Comparison of ENCODE assay signal across 14 mouse cellular contexts in genomic region chr15:84209517-84210412, GRCm38 (mm10). TPM values are rescaled to one million over a fixed set of nuclear protein-coding genes. Genes with fewer than 3 reads are reported as not detected.
DNase-seq lines count a peak whose midpoint lies in the region; ATAC-seq and TF ChIP-seq lines count a peak whose summit lies in the region.
"Had no signal": no experiment of that assay in that cellular context is flagged by ENCODE, and none has a peak within 500 bp of the region (broad histone marks: within the 10 kb centered on the region; RNA-seq: fewer than 3 reads in every experiment).

No protein-coding gene starts in this region.

- no peaks in the 10 kb centered on the region for H3K9me3 ChIP-seq in heart, embryonic 11.5 days (replicated peaks; ENCODE audit: control insufficient read depth, low read length)
- H3K9me3 ChIP-seq in MEL (replicated peaks; ENCODE audit: insufficient read depth, low read length) = no peaks in the 10 kb centered on the region
- no peaks in the 10 kb centered on the region for H3K9me3 ChIP-seq in liver, embryonic 15.5 days (replicated peaks)
- H3K9me3 ChIP-seq: limb, embryonic 15.5 days had no signal

- WGBS in heart, embryonic 11.5 days (ENCODE audit: insufficient replicate concordance) = 59% methylated on average over 11 of the region's 11 CpGs
- WGBS in liver, embryonic 15.5 days (ENCODE audit: insufficient replicate concordance) = 22% methylated on average over 11 of the region's 11 CpGs

- no peak for TF ChIP-seq RAD21 in MEL (IDR thresholded peaks at IDR 0.05; ENCODE audit: low read depth, low read length)

- TF ChIP-seq CTCF in MEL (IDR thresholded peaks at IDR 0.05 in 2 of 3, conservative IDR thresholded peaks at IDR 0.05 in 1 of 3; ENCODE audit: control insufficient read depth in 1 of 3, insufficient read depth in 1 of 3, low read depth in 2 of 3, low read length in 3 of 3, poor library complexity in 1 of 3, severe bottlenecking in 1 of 3) = no peak

- H3K36me3 ChIP-seq in heart, embryonic 11.5 days (ENCODE audit: control insufficient read depth, insufficient read depth, low read length) = peaks cover 32% of the 10 kb centered on the region
- H3K36me3 ChIP-seq in MEL (ENCODE audit: control insufficient read depth in 1 of 2, insufficient read depth in 2 of 2, low read length in 2 of 2) = peaks cover 2 to 32% of the 10 kb centered on the region in 2 experiments
- H3K36me3 ChIP-seq in liver, embryonic 15.5 days (replicated peaks) = peaks cover 74% of the 10 kb centered on the region

- peaks cover 20% of the 10 kb centered on the region for H3K4me1 ChIP-seq in heart, embryonic 11.5 days (ENCODE audit: control insufficient read depth, insufficient read depth, low read length)
- H3K4me1 ChIP-seq in MEL (ENCODE audit: control insufficient read depth in 1 of 2, insufficient read depth in 2 of 2, low read length in 2 of 2) = peaks cover 10 to 36% of the 10 kb centered on the region in 2 experiments
- peaks cover 55% of the 10 kb centered on the region for H3K4me1 ChIP-seq in liver, embryonic 15.5 days (replicated peaks)

- TF ChIP-seq POLR2A in MEL (IDR thresholded peaks at IDR 0.05; ENCODE audit: control insufficient read depth in 1 of 2, insufficient read depth in 1 of 2, low read depth in 1 of 2, low read length in 2 of 2, poor library complexity in 1 of 2) = peak in 1 of 2 experiments; percentile 13; a peak in 1 of 4 replicates

- H3K4me2 ChIP-seq in heart, embryonic 11.5 days = peak overlapping the region; percentile 16; the same call in 1 of the 2 replicates
- H3K4me2 ChIP-seq in liver, embryonic 15.5 days = peak overlapping the region; percentile 68
- H3K4me2 ChIP-seq: limb, embryonic 15.5 days had no signal

- no peak for DNase-seq in heart, postnatal 4 days
- DNase-seq in MEL (ENCODE audit: low read depth, low spot score) = peak; percentile 87
- DNase-seq in thymus, postnatal 0 days (ENCODE audit: low spot score) = no peak
- DNase-seq in right cerebral cortex, postnatal 4 days = no peak
- no peak for DNase-seq in left cerebral cortex, adult 11 months (ENCODE audit: low spot score)
- DNase-seq: adrenal gland, postnatal 10 days; embryo, embryonic 11 days; gastrocnemius, postnatal 14 days had no signal

- H3K4me3 ChIP-seq in heart, embryonic 11.5 days (ENCODE audit: low read depth, low read length) = no peak overlapping the region
- no peak overlapping the region for H3K4me3 ChIP-seq in MEL (ENCODE audit: control insufficient read depth in 1 of 2, insufficient read depth in 1 of 2, low read depth in 2 of 2, low read length in 2 of 2)
- H3K4me3 ChIP-seq in liver, embryonic 15.5 days (replicated peaks) = peak overlapping the region; percentile 26
- H3K4me3 ChIP-seq: limb, embryonic 15.5 days had no signal

- TF ChIP-seq EP300 in MEL (IDR thresholded peaks at IDR 0.05; ENCODE audit: low read depth in 1 of 2, low read length in 2 of 2) = peak; percentile 91

- H3K27me3 ChIP-seq in heart, embryonic 11.5 days (ENCODE audit: control insufficient read depth, insufficient read depth, low read length) = no peaks in the 10 kb centered on the region
- no peaks in the 10 kb centered on the region for H3K27me3 ChIP-seq in MEL (ENCODE audit: control insufficient read depth in 1 of 2, insufficient read depth in 2 of 2, low read length in 2 of 2)
- H3K27me3 ChIP-seq in liver, embryonic 15.5 days = no peaks in the 10 kb centered on the region
- H3K27me3 ChIP-seq: CH12.LX; limb, embryonic 15.5 days had no signal

- H3K9ac ChIP-seq in heart, embryonic 11.5 days (ENCODE audit: low read depth, low read length) = no peak overlapping the region
- peak overlapping the region; percentile 49 for H3K9ac ChIP-seq in MEL (ENCODE audit: control insufficient read depth, low read depth, low read length, poor library complexity, severe bottlenecking)
- peak overlapping the region; percentile 57 for H3K9ac ChIP-seq in liver, embryonic 15.5 days
- H3K9ac ChIP-seq: limb, embryonic 15.5 days had no signal

- no peaks in the 10 kb centered on the region for H3K79me2 ChIP-seq in MEL (ENCODE audit: control insufficient read depth, insufficient read depth, low read length, poor library complexity)

- peak overlapping the region; percentile 79 for H3K27ac ChIP-seq in heart, embryonic 11.5 days (ENCODE audit: low read depth, low read length)
- peak overlapping the region; percentile 93 for H3K27ac ChIP-seq in MEL (ENCODE audit: control insufficient read depth, low read depth, low read length)
- H3K27ac ChIP-seq in liver, embryonic 15.5 days (replicated peaks) = peak overlapping the region; percentile 93
- H3K27ac ChIP-seq: limb, embryonic 15.5 days had no signal

- ATAC-seq in heart, embryonic 11.5 days (replicated peaks; ENCODE audit: insufficient number of reproducible peaks, low FRiP score, low TSS enrichment) = peak; percentile 81
- ATAC-seq in erythroid progenitor cell, adult 5-6 weeks (replicated peaks; ENCODE audit: low FRiP score, poor library complexity, severe bottlenecking) = peak; percentile 86
- peak; percentile 91 for ATAC-seq in liver, embryonic 15.5 days (ENCODE audit: insufficient read depth)

TF ChIP-seq in MEL, 35 proteins besides CTCF, POLR2A, EP300 and RAD21 (continues in another document):
- TF ChIP-seq POLR2AphosphoS2 (IDR thresholded peaks at IDR 0.05; ENCODE audit: low read length) (no peak), GABPA (IDR thresholded peaks at IDR 0.05; ENCODE audit: low read depth, low read length) (no peak), TCF12 (IDR thresholded peaks at IDR 0.05; ENCODE audit: low read depth, low read length) (peak; percentile 96), KAT2A (conservative IDR thresholded peaks at IDR 0.05; ENCODE audit: low read depth, low read length) (no peak), MXI1 (IDR thresholded peaks at IDR 0.05; ENCODE audit: low read depth, low read length) (no peak; the same call in 1 of the 2 replicates), SIN3A (IDR thresholded peaks at IDR 0.05; ENCODE audit: low read length) (no peak; the same call in 1 of the 2 replicates), JUND (IDR thresholded peaks at IDR 0.05; ENCODE audit: low read depth, low read length) (no peak), MAFK (IDR thresholded peaks at IDR 0.05; ENCODE audit: borderline replicate concordance, low read depth, low read length) (no peak), POLR2AphosphoS5 (IDR thresholded peaks at IDR 0.05; ENCODE audit: borderline replicate concordance, low read depth, low read length) (no peak), RCOR1 (IDR thresholded peaks at IDR 0.05; ENCODE audit: low read depth, low read length) (no peak), TAL1 (IDR thresholded peaks at IDR 0.05; ENCODE audit: low read length) (peak; percentile 99), GATA1 (IDR thresholded peaks at IDR 0.05; ENCODE audit: low read depth, low read length) (peak; percentile 94), UBTF (IDR thresholded peaks at IDR 0.05; ENCODE audit: borderline replicate concordance, insufficient read depth, low read depth, low read length) (no peak), CHD2 (IDR thresholded peaks at IDR 0.05; ENCODE audit: low read length) (no peak), NELFE (IDR thresholded peaks at IDR 0.05; ENCODE audit: low read depth, low read length) (no peak), CHD1 (IDR thresholded peaks at IDR 0.05; ENCODE audit: low read depth, low read length) (no peak), BHLHE40 (IDR thresholded peaks at IDR 0.05; ENCODE audit: borderline replicate concordance, low read depth, low read length) (0 out of 2 replicates have a peak, but pooled peaks have one; percentile 9), ETS1 (IDR thresholded peaks at IDR 0.05; ENCODE audit: low read depth, low read length) (peak; percentile 76), HCFC1 (IDR thresholded peaks at IDR 0.05; ENCODE audit: low read depth, low read length) (no peak)

RNA-seq across cellular contexts. Expression of gene Samm50, which starts 17.7 kb away (rescaled TPM):
- 75.9 and 95.7 TPM in 2 replicates for polyA plus RNA-seq in heart, embryonic 11.5 days (2014; fragmentation: Nextera tagmentation; extraction: Ambion mirVana)
- 100 to 1,000 TPM; 226 to 230 TPM for total RNA-seq in heart, postnatal 4 days (2021)
- 62.4 and 65.7 TPM in 2 replicates for total RNA-seq in MEL (2012; rRNA removed)
- polyA plus RNA-seq in MEL (2012; ENCODE audit: insufficient read depth in 1 of 2, insufficient read length in 2 of 2, low read depth in 1 of 2, low replicate concordance in 2 of 2, missing spikeins in 1 of 2) = 100 to 1,000 TPM in 1 of 2 experiments, not detected in 1; 190 TPM
- total RNA-seq in erythroid progenitor cell, adult 5-6 weeks (2015; ENCODE audit: low replicate concordance) = 9.0 and 12.6 TPM in 2 replicates
- total RNA-seq in erythroid progenitor cell, adult 5-6 weeks (2017; ENCODE audit: low replicate concordance) = 4.1 and 18.0 TPM in 2 replicates
- polyA plus RNA-seq in liver, embryonic 15.5 days (2015; fragmentation: Nextera tagmentation; extraction: Ambion mirVana) = 68.0 and 71.0 TPM in 2 replicates
- 127 and 128 TPM in 2 replicates for polyA plus RNA-seq in thymus, postnatal 0 days (2015; fragmentation: Nextera tagmentation; extraction: Ambion mirVana)

RNA-seq across cellular contexts. Expression of gene Parvb, which starts 22.1 kb away (rescaled TPM):
- 19.3 and 21.1 TPM in 2 replicates for polyA plus RNA-seq in heart, embryonic 11.5 days (2014; fragmentation: Nextera tagmentation; extraction: Ambion mirVana)
- total RNA-seq in heart, postnatal 4 days (2021) = 100 to 1,000 TPM; 172 to 177 TPM
- 4.8 and 6.3 TPM in 2 replicates for total RNA-seq in MEL (2012; rRNA removed)
- 10 to 100 TPM in 1 of 2 experiments, not detected in 1; 58.0 TPM for polyA plus RNA-seq in MEL (2012; ENCODE audit: insufficient read depth in 1 of 2, insufficient read length in 2 of 2, low read depth in 1 of 2, low replicate concordance in 2 of 2, missing spikeins in 1 of 2)
- 87.9 and 89.7 TPM in 2 replicates for total RNA-seq in erythroid progenitor cell, adult 5-6 weeks (2015; ENCODE audit: low replicate concordance)
- 26.2 and 32.4 TPM in 2 replicates for total RNA-seq in erythroid progenitor cell, adult 5-6 weeks (2017; ENCODE audit: low replicate concordance)
- 5.3 and 6.1 TPM in 2 replicates for polyA plus RNA-seq in liver, embryonic 15.5 days (2015; fragmentation: Nextera tagmentation; extraction: Ambion mirVana)
- polyA plus RNA-seq in thymus, postnatal 0 days (2015; fragmentation: Nextera tagmentation; extraction: Ambion mirVana) = 2.8 and 3.1 TPM in 2 replicates

RNA-seq across cellular contexts. Expression of gene Pnpla3, which starts 42.1 kb away (rescaled TPM):
- polyA plus RNA-seq in heart, embryonic 11.5 days (2014; fragmentation: Nextera tagmentation; extraction: Ambion mirVana) = 0.34 and 0.97 TPM in 2 replicates
- 1 to 10 TPM in 1 of 2 experiments, under 1 TPM in 1; 0.21 to 1.1 TPM for total RNA-seq in heart, postnatal 4 days (2021)
- total RNA-seq in MEL (2012; rRNA removed) = not detected in 2 replicates
- not detected for polyA plus RNA-seq in MEL (2012; ENCODE audit: insufficient read depth in 1 of 2, insufficient read length in 2 of 2, low read depth in 1 of 2, low replicate concordance in 2 of 2, missing spikeins in 1 of 2)
- total RNA-seq in erythroid progenitor cell, adult 5-6 weeks (2015; ENCODE audit: low replicate concordance) = not detected in 2 replicates
- not detected in 2 replicates for total RNA-seq in erythroid progenitor cell, adult 5-6 weeks (2017; ENCODE audit: low replicate concordance)
- 2.6 and 3.7 TPM in 2 replicates for polyA plus RNA-seq in liver, embryonic 15.5 days (2015; fragmentation: Nextera tagmentation; extraction: Ambion mirVana)
- 1.3 and 2.1 TPM in 2 replicates for polyA plus RNA-seq in thymus, postnatal 0 days (2015; fragmentation: Nextera tagmentation; extraction: Ambion mirVana)
- total RNA-seq: neutrophil, adult 5-6 weeks had no signal
